In genomic region chr11:98930773-98931512, GRCm38 (mm10) we compare ENCODE assay signal across 10 mouse cellular contexts. TPM values are rescaled to one million over a fixed set of nuclear protein-coding genes. Genes with fewer than 3 reads are reported as not detected.
DNase-seq lines count a peak whose midpoint lies in the region; ATAC-seq lines count a peak whose summit lies in the region.
"Had no signal": no experiment of that assay in that cellular context is flagged by ENCODE, and none has a peak within 500 bp of the region (broad histone marks: within the 10 kb centered on the region; RNA-seq: fewer than 3 reads in every experiment).

No protein-coding gene starts in this region.

- no peak for DNase-seq in kidney, adult 11 months
- DNase-seq in cerebellum, postnatal 10 days = peak; percentile 63 to 69
- DNase-seq in heart, postnatal 14 days = peak; percentile 51 to 62
- no peak for DNase-seq in urinary bladder, adult 2 months (ENCODE audit: low spot score)
- no peak for DNase-seq in left cerebral cortex, adult 11 months (ENCODE audit: low spot score)
- DNase-seq in urinary bladder, postnatal 25 days (ENCODE audit: low spot score) = no peak
- DNase-seq: liver, embryonic 13.5 days had no signal

- peak overlapping the region; percentile 63 for H3K27ac ChIP-seq in kidney, embryonic 14.5 days (ENCODE audit: low read depth, low read length)
- peak overlapping the region; percentile 95 for H3K27ac ChIP-seq in lung, embryonic 15.5 days

- peaks cover 70% of the 10 kb centered on the region for H3K4me1 ChIP-seq in kidney, embryonic 14.5 days (ENCODE audit: control insufficient read depth, insufficient read depth, low read length)
- H3K4me1 ChIP-seq in lung, embryonic 15.5 days = peaks cover 97% of the 10 kb centered on the region

- H3K4me3 ChIP-seq in kidney, embryonic 14.5 days (ENCODE audit: low read length) = no peak overlapping the region
- H3K4me3 ChIP-seq in lung, embryonic 15.5 days = no peak overlapping the region; the same call in 1 of the 2 replicates
- H3K4me3 ChIP-seq: liver, embryonic 13.5 days had no signal

- H3K9me3 ChIP-seq in kidney, embryonic 14.5 days (ENCODE audit: control insufficient read depth, low read length) = no peaks in the 10 kb centered on the region
- H3K9me3 ChIP-seq in lung, embryonic 15.5 days = no peaks in the 10 kb centered on the region
- H3K9me3 ChIP-seq: liver, embryonic 13.5 days had no signal

- H3K36me3 ChIP-seq in kidney, embryonic 14.5 days (ENCODE audit: control insufficient read depth, insufficient read depth, low read length) = no peaks in the 10 kb centered on the region
- H3K36me3 ChIP-seq in lung, embryonic 15.5 days = no peaks in the 10 kb centered on the region
- H3K36me3 ChIP-seq: liver, embryonic 13.5 days had no signal

- H3K4me2 ChIP-seq in kidney, embryonic 14.5 days (replicated peaks; ENCODE audit: low read depth, low read length) = no peak overlapping the region
- H3K4me2 ChIP-seq in lung, embryonic 15.5 days = peak overlapping the region; percentile 63
- H3K4me2 ChIP-seq: liver, embryonic 13.5 days had no signal

- 0 out of 2 replicates have a peak overlapping the region, but pooled peaks have one; percentile 23 for H3K9ac ChIP-seq in kidney, embryonic 14.5 days (ENCODE audit: low read depth, low read length)
- 0 out of 2 replicates have a peak overlapping the region, but pooled peaks have one; percentile 12 for H3K9ac ChIP-seq in lung, embryonic 15.5 days
- H3K9ac ChIP-seq: liver, embryonic 13.5 days had no signal

- WGBS in kidney, embryonic 14.5 days = 39% methylated on average over 10 of the region's 10 CpGs
- WGBS in lung, embryonic 15.5 days = 17% methylated on average over 10 of the region's 10 CpGs

- ATAC-seq in kidney, embryonic 14.5 days (ENCODE audit: low FRiP score, low TSS enrichment) = no peak
- ATAC-seq in lung, embryonic 15.5 days (ENCODE audit: borderline replicate concordance, extremely low read depth, low FRiP score, low TSS enrichment) = no peak

- no peaks in the 10 kb centered on the region for H3K27me3 ChIP-seq in kidney, embryonic 14.5 days (ENCODE audit: control insufficient read depth, insufficient read depth, low read length)
- H3K27me3 ChIP-seq in lung, embryonic 15.5 days = no peaks in the 10 kb centered on the region

- intact Hi-C loops in heart, postnatal 14 days (cut with DNase I) = no loop called here

RNA-seq across cellular contexts. Expression of gene Rara, which starts 3.3 kb away (rescaled TPM):
- 27.7 and 36.7 TPM in 2 replicates for polyA plus RNA-seq in kidney, embryonic 14.5 days (2014; fragmentation: Nextera tagmentation; extraction: Ambion mirVana)
- 10 to 100 TPM; 17.9 to 21.6 TPM for total RNA-seq in heart, postnatal 14 days (2021)
- 36.5 and 38.4 TPM in 2 replicates for polyA plus RNA-seq in lung, embryonic 15.5 days (2015; fragmentation: Nextera tagmentation; extraction: Ambion mirVana)
- polyA plus RNA-seq in urinary bladder, adult 2 months (2012; rRNA removed) = 8.5 and 13.7 TPM in 2 replicates

RNA-seq across cellular contexts. Expression of gene Cdc6, which starts 23.3 kb away (rescaled TPM):
- 32.5 and 44.1 TPM in 2 replicates for polyA plus RNA-seq in kidney, embryonic 14.5 days (2014; fragmentation: Nextera tagmentation; extraction: Ambion mirVana)
- total RNA-seq in heart, postnatal 14 days (2021) = 1 to 10 TPM in 1 of 2 experiments, under 1 TPM in 1; 0.72 to 2.2 TPM
- 41.3 and 42.5 TPM in 2 replicates for polyA plus RNA-seq in lung, embryonic 15.5 days (2015; fragmentation: Nextera tagmentation; extraction: Ambion mirVana)
- 2.7 and 3.8 TPM in 2 replicates for polyA plus RNA-seq in urinary bladder, adult 2 months (2012; rRNA removed)

RNA-seq across cellular contexts. Expression of gene Gjd3, which starts 51.9 kb away (rescaled TPM):
- 0.64 TPM in 1 of 2 replicates, not detected in the other for polyA plus RNA-seq in kidney, embryonic 14.5 days (2014; fragmentation: Nextera tagmentation; extraction: Ambion mirVana)
- total RNA-seq in heart, postnatal 14 days (2021) = 1 to 10 TPM; 1.5 to 2.0 TPM
- 0.20 and 0.61 TPM in 2 replicates for polyA plus RNA-seq in lung, embryonic 15.5 days (2015; fragmentation: Nextera tagmentation; extraction: Ambion mirVana)
- 0.55 and 0.87 TPM in 2 replicates for polyA plus RNA-seq in urinary bladder, adult 2 months (2012; rRNA removed)
- total RNA-seq: adrenal gland, adult 18-20 months had no signal
- polyA plus RNA-seq: liver, embryonic 13.5 days had no signal

Comparison
In these comparisons a context has a peak if more than half of its experiments do, and no peak if none do; other contexts are left out.
1. DNase-seq: peak in cerebellum, postnatal 10 days (2 of 2) and heart, postnatal 14 days (2 of 2); none in kidney, adult 11 months (single experiment), urinary bladder, adult 2 months (single experiment), left cerebral cortex, adult 11 months (single experiment) and urinary bladder, postnatal 25 days (single experiment).